Mouse (Mus musculus) heart, postnatal 0 days (tissue): ENCODE measurements at regions not wholly inside any gene's neighbourhood (a gene's known extent, or its start where the extent isn't known, plus 50 kb on each side); places are given as distances from the start of the nearest gene placed in this dataset.

ENCODE experiments used
- ATAC-seq: fragments of 200-750 bp; cut with Nextera tagmentation; 2 replicates; pipeline ENCODE4 v1.8.0; 2017; ENCODE audit warnings: low read depth, moderate number of reproducible peaks, moderate library complexity; ENCODE audit not compliant: insufficient read depth
- DNase-seq: peaks from one replicate; pipeline ENCODE4 v3.0.0-alpha.2; 2016; ENCODE audit warnings: low spot score
- H3K27ac ChIP-seq: fragments of 300-500 bp; sonication (generic); 2 replicates; pipeline ENCODE4 v1.5.1; 2014; ENCODE audit warnings: low read depth, mild to moderate bottlenecking
- H3K27me3 ChIP-seq: fragments of 300-500 bp; sonication (generic); 2 replicates; pipeline ENCODE4 v1.6.1; 2014; ENCODE audit warnings: low read length, mixed read lengths; ENCODE audit not compliant: control insufficient read depth, insufficient read depth
- H3K36me3 ChIP-seq: fragments of 300-500 bp; sonication (generic); replicated peaks from 2 replicates; pipeline ENCODE4 v1.6.1; 2014; ENCODE audit warnings: low read length, mixed read lengths; ENCODE audit not compliant: control insufficient read depth, insufficient read depth
- H3K4me1 ChIP-seq: fragments of 300-500 bp; sonication (generic); 2 replicates; pipeline ENCODE4 v1.6.1; 2014; ENCODE audit warnings: antibody characterized with exemption; ENCODE audit not compliant: control insufficient read depth, insufficient read depth
- H3K4me2 ChIP-seq: fragments of 300-500 bp; sonication (generic); 2 replicates; pipeline ENCODE4 v1.6.1; 2014; ENCODE audit warnings: low read depth, mild to moderate bottlenecking, low read length, moderate library complexity
- H3K4me3 ChIP-seq: fragments of 300-500 bp; sonication (generic); 2 replicates; pipeline ENCODE4 v1.5.1; 2014; ENCODE audit warnings: low read depth, low read length
- H3K9ac ChIP-seq: fragments of 300-500 bp; sonication (generic); replicated peaks from 2 replicates; pipeline ENCODE4 v1.6.1; 2014; ENCODE audit warnings: low read depth, low read length, mixed read lengths
- H3K9me3 ChIP-seq: fragments of 300-500 bp; sonication (generic); replicated peaks from 2 replicates; pipeline ENCODE4 v1.6.1; 2016; ENCODE audit warnings: low read length; ENCODE audit not compliant: control insufficient read depth
- CTCF ChIP-seq: IDR thresholded peaks from 2 replicates; pipeline ENCODE4 v1.5.1; 2016; ENCODE audit warnings: antibody characterized with exemption, control low read depth, low read depth
- EP300 ChIP-seq: IDR thresholded peaks from 2 replicates; pipeline ENCODE4 v1.6.1; 2016; ENCODE audit warnings: antibody characterized with exemption, low read depth
- WGBS: fragments of 180-500 bp; shearing (Covaris S2); extraction: QIAGEN DNeasy Blood & Tissue Kit; methylation state at CpG from one replicate; pipeline ENCODE4 v1.1.7; 2014; 5-methylcytosine and 5-hydroxymethylcytosine counted together

- H3K9ac ChIP-seq, result no peak overlapping the region
- TF ChIP-seq EP300 (no peak), CTCF (no peak)
- H3K27ac ChIP-seq, result no peak overlapping the region
- no peaks in the 10 kb centered on the region for H3K4me1 ChIP-seq
- DNase-seq, result no peak
- no peaks in the 10 kb centered on the region for H3K9me3 ChIP-seq
- H3K4me3 ChIP-seq, result no peak overlapping the region
- H3K36me3 ChIP-seq, result no peaks in the 10 kb centered on the region
- no peak for ATAC-seq
- 17% methylated on average over 1 of the region's 1 CpGs for WGBS
- H3K27me3 ChIP-seq, result no peaks in the 10 kb centered on the region
- no peak overlapping the region for H3K4me2 ChIP-seq
Measured at GRCm38 (mm10) chr16:66086499-66086898, 271.4 kb downstream of the Vgll3 start.

- TF ChIP-seq EP300 (no peak), CTCF (no peak)
- DNase-seq (no peak), ATAC-seq (no peak)
Measured at GRCm38 (mm10) chr16:66092766-66093165, 277.7 kb downstream of the Vgll3 start.

GRCm38 (mm10) chr16:66095682-66096081, 280.6 kb downstream of the Vgll3 start:
- H3K36me3 ChIP-seq, result no peaks in the 10 kb centered on the region
- no peak overlapping the region for H3K4me3 ChIP-seq
- no peak for TF ChIP-seq EP300
- no peak for TF ChIP-seq CTCF
- no peak overlapping the region for H3K4me2 ChIP-seq
- no peak overlapping the region for H3K9ac ChIP-seq
- 71% methylated on average over 7 of the region's 7 CpGs for WGBS
- ATAC-seq, result no peak
- no peak for DNase-seq
- no peaks in the 10 kb centered on the region for H3K4me1 ChIP-seq
- no peak overlapping the region for H3K27ac ChIP-seq
- H3K27me3 ChIP-seq, result no peaks in the 10 kb centered on the region
- H3K9me3 ChIP-seq, result no peaks in the 10 kb centered on the region

More at GRCm38 (mm10) chr16:66092766-66093165, 277.7 kb downstream of the Vgll3 start:
- Histone ChIP-seq H3K4me3 (no peak overlapping the region), H3K4me2 (no peak overlapping the region), H3K36me3 (no peaks in the 10 kb centered on the region), H3K4me1 (no peaks in the 10 kb centered on the region), H3K27ac (no peak overlapping the region), H3K9me3 (no peaks in the 10 kb centered on the region), H3K9ac (no peak overlapping the region), H3K27me3 (no peaks in the 10 kb centered on the region)
- 56% methylated on average over 4 of the region's 4 CpGs for WGBS

GRCm38 (mm10) chr16:66117930-66118329, 302.9 kb downstream of the Vgll3 start:
- Histone ChIP-seq H3K4me1 (no peaks in the 10 kb centered on the region), H3K27ac (no peak overlapping the region), H3K36me3 (no peaks in the 10 kb centered on the region), H3K4me2 (no peak overlapping the region), H3K9me3 (no peaks in the 10 kb centered on the region), H3K4me3 (no peak overlapping the region), H3K27me3 (no peaks in the 10 kb centered on the region), H3K9ac (no peak overlapping the region)
- no peak for TF ChIP-seq CTCF
- TF ChIP-seq EP300, result no peak
- no peak for ATAC-seq
- 70% methylated on average over 3 of the region's 3 CpGs for WGBS
- no peak for DNase-seq

- ATAC-seq, result no peak
- TF ChIP-seq CTCF (no peak), EP300 (no peak)
- WGBS, result 73% methylated on average over 3 of the region's 3 CpGs
- H3K9ac ChIP-seq, result no peak overlapping the region
- no peak overlapping the region for H3K27ac ChIP-seq
- no peak overlapping the region for H3K4me3 ChIP-seq
- H3K9me3 ChIP-seq, result no peaks in the 10 kb centered on the region
- H3K4me1 ChIP-seq, result no peaks in the 10 kb centered on the region
- no peak for DNase-seq
- no peak overlapping the region for H3K4me2 ChIP-seq
- no peaks in the 10 kb centered on the region for H3K27me3 ChIP-seq
- no peaks in the 10 kb centered on the region for H3K36me3 ChIP-seq
Measured at GRCm38 (mm10) chr16:66137755-66138154, 322.7 kb downstream of the Vgll3 start.

- no peak for TF ChIP-seq CTCF
- no peak for TF ChIP-seq EP300
- no peaks in the 10 kb centered on the region for H3K4me1 ChIP-seq
- H3K36me3 ChIP-seq, result no peaks in the 10 kb centered on the region
- DNase-seq (no peak), ATAC-seq (no peak)
- H3K27me3 ChIP-seq, result no peaks in the 10 kb centered on the region
- no peaks in the 10 kb centered on the region for H3K9me3 ChIP-seq
- no peak overlapping the region for H3K27ac ChIP-seq
- H3K4me3 ChIP-seq, result no peak overlapping the region
- no peak overlapping the region for H3K4me2 ChIP-seq
- no peak overlapping the region for H3K9ac ChIP-seq
Measured at GRCm38 (mm10) chr16:66144765-66145164, 329.7 kb downstream of the Vgll3 start.
